ENCODE assay signal across 8 mouse cellular contexts in the genomic region with DNA sequence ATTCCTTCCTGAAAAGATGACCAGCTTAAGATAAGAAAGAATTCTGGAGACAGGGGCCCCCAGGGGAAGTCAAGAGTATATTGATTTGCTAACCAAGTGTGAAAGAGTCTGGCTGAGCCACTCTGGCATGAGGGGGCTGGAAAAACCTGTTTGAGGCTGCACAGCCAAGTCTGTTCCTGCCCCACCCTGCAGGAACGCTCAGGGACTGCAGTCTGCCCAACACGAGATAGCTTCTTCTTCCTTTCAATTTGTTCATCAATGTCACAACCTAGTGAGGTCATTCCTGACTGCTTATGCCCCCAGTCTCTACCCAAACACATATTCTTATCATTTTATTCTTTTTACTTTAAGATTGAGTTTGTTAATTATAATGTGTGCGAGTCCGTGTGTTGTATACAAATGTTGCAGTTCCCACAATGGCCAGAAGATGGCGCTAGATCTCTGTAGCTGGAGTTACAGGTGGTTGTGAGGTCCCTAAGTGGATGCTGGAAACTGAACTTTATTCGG.
A peak's percentile ranks its signal among the peaks of the same experiment; 100 is the strongest.
DNase-seq lines count a peak whose midpoint lies in the region; ATAC-seq and TF ChIP-seq lines count a peak whose summit lies in the region.

No protein-coding gene starts in this region.

- no peak overlapping the region for H3K27ac ChIP-seq in kidney, embryonic 14.5 days (ENCODE audit: low read depth, low read length)
- peak overlapping the region; percentile 61 for H3K27ac ChIP-seq in limb, embryonic 10.5 days
- H3K27ac ChIP-seq in hindbrain, embryonic 16.5 days (ENCODE audit: low read depth, low read length): no peak overlapping the region
- H3K27ac ChIP-seq in forebrain, embryonic 15.5 days (replicated peaks): no peak overlapping the region

- H3K27me3 ChIP-seq in kidney, embryonic 14.5 days (ENCODE audit: control insufficient read depth, insufficient read depth, low read length): no peaks in the 10 kb centered on the region
- H3K27me3 ChIP-seq in G1E (ENCODE audit: insufficient read depth, low read length): no peaks in the 10 kb centered on the region
- H3K27me3 ChIP-seq in limb, embryonic 10.5 days (ENCODE audit: low read depth, poor library complexity, severe bottlenecking): no peaks in the 10 kb centered on the region
- H3K27me3 ChIP-seq in hindbrain, embryonic 16.5 days (replicated peaks; ENCODE audit: control insufficient read depth, insufficient read depth, low read length): no peaks in the 10 kb centered on the region
- no peaks in the 10 kb centered on the region for H3K27me3 ChIP-seq in forebrain, embryonic 15.5 days

- peak; percentile 71 for ATAC-seq in kidney, embryonic 14.5 days (ENCODE audit: low FRiP score, low TSS enrichment)
- ATAC-seq in G1E (ENCODE audit: extremely low read depth, insufficient number of reproducible peaks, low FRiP score, poor library complexity, severe bottlenecking): no peak
- no peak for ATAC-seq in hindbrain, embryonic 16.5 days
- ATAC-seq in forebrain, embryonic 15.5 days (replicated peaks): no peak

- TF ChIP-seq CTCF in G1E (IDR thresholded peaks at IDR 0.05; ENCODE audit: low read depth, low read length): 0 out of 2 replicates have a peak, but pooled peaks have one; percentile 1

- peaks cover 7% of the 10 kb centered on the region for H3K9me3 ChIP-seq in kidney, embryonic 14.5 days (ENCODE audit: control insufficient read depth, low read length)
- H3K9me3 ChIP-seq in G1E (replicated peaks): peaks cover 38% of the 10 kb centered on the region
- H3K9me3 ChIP-seq in limb, embryonic 10.5 days (replicated peaks): peaks cover 2% of the 10 kb centered on the region; the same call in 1 of the 2 replicates
- H3K9me3 ChIP-seq in hindbrain, embryonic 16.5 days (ENCODE audit: control insufficient read depth, low read length): no peaks in the 10 kb centered on the region; the same call in 1 of the 2 replicates
- H3K9me3 ChIP-seq in forebrain, embryonic 15.5 days: no peaks in the 10 kb centered on the region

- H3K4me3 ChIP-seq in kidney, embryonic 14.5 days (ENCODE audit: low read length): no peak overlapping the region
- H3K4me3 ChIP-seq in G1E (ENCODE audit: low read depth, low read length): no peak overlapping the region
- no peak overlapping the region for H3K4me3 ChIP-seq in limb, embryonic 10.5 days
- no peak overlapping the region for H3K4me3 ChIP-seq in hindbrain, embryonic 16.5 days (ENCODE audit: low read length)
- no peak overlapping the region for H3K4me3 ChIP-seq in forebrain, embryonic 15.5 days

- H3K4me2 ChIP-seq in kidney, embryonic 14.5 days (replicated peaks; ENCODE audit: low read depth, low read length): no peak overlapping the region
- no peak overlapping the region for H3K4me2 ChIP-seq in hindbrain, embryonic 16.5 days (ENCODE audit: low read length)
- H3K4me2 ChIP-seq in forebrain, embryonic 15.5 days (replicated peaks): no peak overlapping the region

- no peak for DNase-seq in kidney, adult 8-10 months
- DNase-seq in G1E (ENCODE audit: low spot score): no peak
- peak; percentile 24 to 25 for DNase-seq in cerebellum, postnatal 36 days
- peak; percentile 49 for DNase-seq in limb, embryonic 10.5 days (ENCODE audit: low spot score)
- no peak for DNase-seq in thymus, postnatal 10 days (ENCODE audit: low spot score in 2 of 2)

- H3K9ac ChIP-seq in kidney, embryonic 14.5 days (ENCODE audit: low read depth, low read length): no peak overlapping the region
- H3K9ac ChIP-seq in hindbrain, embryonic 16.5 days (ENCODE audit: low read depth, low read length): no peak overlapping the region
- H3K9ac ChIP-seq in forebrain, embryonic 15.5 days (replicated peaks): no peak overlapping the region

- 50% methylated on average over 6 of the region's 6 CpGs for WGBS in kidney, embryonic 14.5 days
- 43% methylated on average over 6 of the region's 6 CpGs for WGBS in limb, embryonic 10.5 days
- WGBS in hindbrain, embryonic 16.5 days: 51% methylated on average over 6 of the region's 6 CpGs
- WGBS in forebrain, embryonic 15.5 days: 59% methylated on average over 6 of the region's 6 CpGs

- H3K36me3 ChIP-seq in kidney, embryonic 14.5 days (ENCODE audit: control insufficient read depth, insufficient read depth, low read length): no peaks in the 10 kb centered on the region
- H3K36me3 ChIP-seq in G1E (replicated peaks): no peaks in the 10 kb centered on the region
- no peaks in the 10 kb centered on the region for H3K36me3 ChIP-seq in limb, embryonic 10.5 days
- no peaks in the 10 kb centered on the region for H3K36me3 ChIP-seq in hindbrain, embryonic 16.5 days (ENCODE audit: control insufficient read depth, insufficient read depth, low read length)
- no peaks in the 10 kb centered on the region for H3K36me3 ChIP-seq in forebrain, embryonic 15.5 days

- H3K4me1 ChIP-seq in kidney, embryonic 14.5 days (ENCODE audit: control insufficient read depth, insufficient read depth, low read length): no peaks in the 10 kb centered on the region
- H3K4me1 ChIP-seq in G1E (ENCODE audit: insufficient read depth, low read depth, low read length): no peaks in the 10 kb centered on the region
- H3K4me1 ChIP-seq in limb, embryonic 10.5 days: peaks cover 13% of the 10 kb centered on the region
- no peaks in the 10 kb centered on the region for H3K4me1 ChIP-seq in hindbrain, embryonic 16.5 days (ENCODE audit: control insufficient read depth, insufficient read depth, low read depth, low read length)
- peaks cover 3% of the 10 kb centered on the region for H3K4me1 ChIP-seq in forebrain, embryonic 15.5 days

Comparison
In these comparisons a context has a peak if more than half of its experiments do, and no peak if none do; other contexts are left out.
1. DNase-seq: peak in cerebellum, postnatal 36 days (2 of 2) and limb, embryonic 10.5 days (single experiment); none in kidney, adult 8-10 months (0 of 2), G1E (single experiment) and thymus, postnatal 10 days (0 of 2).